Mouse (Mus musculus) lung, embryonic 16.5 days (tissue): ENCODE results near the gene Atp6v0e2. TPM values are rescaled to one million over a fixed set of nuclear protein-coding genes. Genes with fewer than 3 reads are reported as not detected.

Experiments
- ATAC-seq: fragments of 200-750 bp; cut with Nextera tagmentation; 2 replicates; pipeline ENCODE4 v1.8.0; 2017; ENCODE audit warnings: low read depth, mild to moderate bottlenecking, moderate library complexity
- H3K27ac ChIP-seq: fragments of 300-500 bp; sonication (generic); 2 replicates; pipeline ENCODE4 v1.5.1; 2014; ENCODE audit warnings: mild to moderate bottlenecking, control low read depth, low read length
- H3K27me3 ChIP-seq: fragments of 300-500 bp; sonication (generic); 2 replicates; pipeline ENCODE4 v1.6.1; 2014; ENCODE audit warnings: low read depth, low read length, mixed read lengths; ENCODE audit not compliant: control insufficient read depth, insufficient read depth
- H3K36me3 ChIP-seq: fragments of 300-500 bp; sonication (generic); 2 replicates; pipeline ENCODE4 v1.6.1; 2014; ENCODE audit warnings: low read length; ENCODE audit not compliant: control insufficient read depth, insufficient read depth
- H3K4me1 ChIP-seq: fragments of 300-500 bp; sonication (generic); replicated peaks from 2 replicates; pipeline ENCODE4 v1.6.1; 2014; ENCODE audit warnings: low read length, mixed read lengths; ENCODE audit not compliant: control insufficient read depth, insufficient read depth
- H3K4me2 ChIP-seq: fragments of 300-500 bp; sonication (generic); 2 replicates; pipeline ENCODE4 v1.6.1; 2014; ENCODE audit warnings: low read depth, low read length, control low read depth
- H3K4me3 ChIP-seq: fragments of 300-500 bp; sonication (generic); 2 replicates; pipeline ENCODE4 v1.5.1; 2014; ENCODE audit warnings: mild to moderate bottlenecking, low read length, control low read depth
- H3K9ac ChIP-seq: fragments of 300-500 bp; sonication (generic); 2 replicates; pipeline ENCODE4 v1.6.1; 2014; ENCODE audit warnings: low read length, control low read depth
- H3K9me3 ChIP-seq: fragments of 300-500 bp; sonication (generic); 2 replicates; pipeline ENCODE4 v1.6.1; 2016; ENCODE audit warnings: low read length; ENCODE audit not compliant: control insufficient read depth
- WGBS: fragments of 180-500 bp; shearing (Covaris S2); extraction: QIAGEN DNeasy Blood & Tissue Kit; methylation state at CpG from one replicate; pipeline ENCODE4 v1.1.7; 2014; 5-methylcytosine and 5-hydroxymethylcytosine counted together
- polyA plus RNA-seq: library from polyadenylated mRNA; unstranded; fragments of >200 nt; fragmentation: Nextera tagmentation; extraction: Ambion mirVana; gene quantifications from 2 replicates; pipeline ENCODE4 v1.2.1, GENCODE M21; 2015

Gene Atp6v0e2
- polyA plus RNA-seq, 1 experiment from 2014 or later: 11.8 TPM

DNA sequence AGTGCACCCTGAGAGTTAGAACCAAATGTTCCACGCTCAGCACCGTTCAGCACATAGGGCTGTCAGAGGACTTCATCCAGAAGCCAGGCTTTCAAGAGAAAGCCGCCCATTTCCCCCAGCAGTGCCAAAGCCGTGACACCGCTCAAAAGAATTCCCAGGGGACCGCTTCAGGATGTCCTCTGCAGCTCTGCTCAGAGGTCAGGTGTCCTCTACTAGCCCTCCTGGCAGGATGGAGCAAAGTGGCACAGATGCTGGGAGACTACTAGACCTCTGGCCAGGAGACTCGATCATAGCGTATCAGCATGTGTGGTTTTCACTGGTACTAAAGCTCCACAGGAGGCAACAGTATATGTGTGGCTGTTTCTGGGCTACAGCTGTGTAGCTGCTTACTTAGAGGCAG lies 2.5 kb upstream of the Atp6v0e2 start:
- Histone ChIP-seq H3K4me1 (peaks cover 3% of the 10 kb centered on the region; the same call in 1 of the 2 replicates), H3K36me3 (no peaks in the 10 kb centered on the region), H3K9ac (no peak overlapping the region), H3K9me3 (no peaks in the 10 kb centered on the region), H3K4me2 (no peak overlapping the region), H3K27me3 (no peaks in the 10 kb centered on the region), H3K27ac (no peak overlapping the region), H3K4me3 (no peak overlapping the region)
- no peak for ATAC-seq
- WGBS: 81% methylated on average over 8 of the region's 8 CpGs

- ATAC-seq: no peak
- 59% methylated on average over 4 of the region's 4 CpGs for WGBS
- Histone ChIP-seq H3K4me2 (no peak overlapping the region), H3K4me1 (no peaks in the 10 kb centered on the region; the same call in 1 of the 2 replicates), H3K27me3 (no peaks in the 10 kb centered on the region), H3K9me3 (no peaks in the 10 kb centered on the region), H3K4me3 (no peak overlapping the region), H3K36me3 (no peaks in the 10 kb centered on the region), H3K9ac (no peak overlapping the region), H3K27ac (no peak overlapping the region)
These were observed 1.3 kb upstream of the Atp6v0e2 start for GRCm38 (mm10) chr6:48536091-48536490.

- Histone ChIP-seq H3K4me2 (no peak overlapping the region), H3K36me3 (no peaks in the 10 kb centered on the region), H3K4me3 (no peak overlapping the region), H3K4me1 (peaks cover 13% of the 10 kb centered on the region), H3K9me3 (no peaks in the 10 kb centered on the region), H3K27ac (no peak overlapping the region), H3K27me3 (no peaks in the 10 kb centered on the region), H3K9ac (no peak overlapping the region)
- 71% methylated on average over 5 of the region's 5 CpGs for WGBS
- no peak for ATAC-seq
These were observed 1.7 kb downstream of the Atp6v0e2 start for GRCm38 (mm10) chr6:48538841-48539737.

- Histone ChIP-seq H3K4me3 (no peak overlapping the region), H3K4me1 (peaks cover 13% of the 10 kb centered on the region), H3K36me3 (no peaks in the 10 kb centered on the region), H3K27ac (no peak overlapping the region), H3K9ac (no peak overlapping the region), H3K27me3 (no peaks in the 10 kb centered on the region), H3K4me2 (no peak overlapping the region), H3K9me3 (no peaks in the 10 kb centered on the region)
- no peak for ATAC-seq
- 68% methylated on average over 5 of the region's 5 CpGs for WGBS
These were observed 2.4 kb downstream of the Atp6v0e2 start for GRCm38 (mm10) chr6:48539860-48540259.

DNA sequence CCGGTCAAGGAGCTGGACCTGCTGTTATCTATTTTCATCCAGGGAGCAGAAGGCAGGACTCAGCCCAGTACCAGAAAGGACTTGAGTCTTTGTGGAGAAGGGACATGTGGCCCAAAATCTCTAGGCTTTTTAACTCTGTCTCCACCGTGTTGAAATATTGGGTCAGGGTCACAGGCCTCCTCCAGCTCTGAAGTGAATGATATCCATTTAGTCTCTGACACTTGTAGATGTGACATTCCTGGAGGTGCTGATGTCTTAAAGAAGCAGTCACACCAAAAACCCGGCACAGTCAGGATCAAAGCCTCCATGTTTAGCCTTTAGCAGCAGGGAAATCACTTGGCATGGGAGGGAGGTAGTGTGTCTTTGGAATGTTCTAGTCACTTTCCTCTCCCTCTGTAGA lies 3.3 kb downstream of the Atp6v0e2 start:
- Histone ChIP-seq H3K4me3 (no peak overlapping the region), H3K4me1 (peaks cover 13% of the 10 kb centered on the region), H3K9ac (no peak overlapping the region), H3K36me3 (no peaks in the 10 kb centered on the region), H3K4me2 (no peak overlapping the region), H3K27ac (no peak overlapping the region), H3K27me3 (no peaks in the 10 kb centered on the region), H3K9me3 (no peaks in the 10 kb centered on the region)
- 40% methylated on average over 3 of the region's 3 CpGs for WGBS
- ATAC-seq: no peak

- Histone ChIP-seq H3K36me3 (no peaks in the 10 kb centered on the region), H3K9me3 (no peaks in the 10 kb centered on the region), H3K9ac (no peak overlapping the region), H3K27me3 (no peaks in the 10 kb centered on the region), H3K4me3 (no peak overlapping the region), H3K27ac (peak overlapping the region; percentile 43), H3K4me2 (no peak overlapping the region), H3K4me1 (peaks cover 13% of the 10 kb centered on the region)
- peak; percentile 31; the same call in 1 of the 2 replicates for ATAC-seq
- WGBS: 22% methylated on average over 7 of the region's 7 CpGs
These were observed 4.4 kb downstream of the Atp6v0e2 start for GRCm38 (mm10) chr6:48541560-48542450.

DNA sequence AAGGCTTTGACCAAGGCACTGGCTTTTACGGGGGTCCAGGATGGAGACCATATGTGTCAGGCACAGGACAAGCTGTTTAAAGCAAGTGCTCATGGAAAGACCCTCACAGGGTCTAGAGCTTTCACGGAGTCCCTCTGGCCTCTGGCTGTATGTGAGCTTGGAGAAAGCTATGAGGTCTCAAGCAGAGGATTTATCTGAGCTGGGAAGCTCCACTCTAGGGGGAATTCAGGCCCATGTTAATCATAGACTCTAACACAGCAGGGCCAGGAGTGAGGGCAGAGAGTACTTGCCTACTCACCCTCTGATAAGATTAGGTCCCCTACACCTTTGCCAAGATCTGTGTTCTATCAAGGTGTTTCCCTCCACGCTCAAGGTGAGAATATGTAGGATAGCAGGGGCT lies 5.2 kb downstream of the Atp6v0e2 start:
- Histone ChIP-seq H3K36me3 (no peaks in the 10 kb centered on the region), H3K4me1 (peaks cover 13% of the 10 kb centered on the region), H3K4me2 (no peak overlapping the region), H3K9me3 (no peaks in the 10 kb centered on the region), H3K27me3 (no peaks in the 10 kb centered on the region), H3K27ac (peak overlapping the region; percentile 43; the same call in 1 of the 2 replicates), H3K4me3 (no peak overlapping the region), H3K9ac (no peak overlapping the region)
- WGBS: 82% methylated on average over 3 of the region's 3 CpGs
- ATAC-seq: no peak

DNA sequence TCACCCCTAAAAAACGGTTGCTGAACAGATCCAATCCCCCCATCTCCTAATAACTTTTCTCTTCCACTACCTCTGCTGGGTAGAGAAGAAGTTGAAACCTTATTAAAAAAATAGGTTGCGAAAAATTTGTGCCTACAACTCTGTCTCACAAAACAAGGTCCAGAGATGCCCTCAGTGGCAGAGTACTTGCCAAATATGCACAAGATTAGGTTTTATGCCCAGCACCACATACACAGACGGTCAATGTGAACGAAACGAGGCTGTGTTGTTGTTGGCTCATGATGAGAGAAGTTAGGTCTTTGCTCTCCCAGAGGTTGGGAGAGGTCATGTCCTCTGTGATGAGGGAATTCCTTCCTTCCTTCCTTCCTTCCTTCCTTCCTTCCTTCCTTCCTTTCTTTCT lies 7.8 kb downstream of the Atp6v0e2 start:
- Histone ChIP-seq H3K27ac (no peak overlapping the region), H3K36me3 (no peaks in the 10 kb centered on the region), H3K9me3 (no peaks in the 10 kb centered on the region), H3K4me2 (no peak overlapping the region), H3K4me1 (peaks cover 13% of the 10 kb centered on the region), H3K4me3 (no peak overlapping the region), H3K9ac (no peak overlapping the region), H3K27me3 (no peaks in the 10 kb centered on the region)
- WGBS: 66% methylated on average over 5 of the region's 5 CpGs
- no peak for ATAC-seq

DNA sequence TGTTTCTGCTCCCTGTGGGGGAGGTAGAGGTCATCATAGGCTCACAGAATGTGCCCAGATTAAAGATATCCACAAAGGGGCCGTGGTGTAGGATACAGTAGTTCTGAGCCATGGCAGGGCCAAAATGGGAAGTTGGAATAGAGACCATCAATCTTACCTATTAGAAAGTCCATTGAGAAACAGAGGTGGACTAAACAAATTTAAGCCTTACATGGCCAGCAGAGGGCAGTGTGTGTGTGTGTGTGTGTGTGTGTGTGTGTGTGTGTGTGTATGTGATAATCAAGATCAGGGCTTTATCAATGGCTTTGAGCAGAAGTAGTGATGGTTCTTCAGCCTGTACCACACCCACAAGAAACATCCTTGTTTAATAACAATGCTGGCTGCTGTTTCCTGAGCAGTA lies 8.9 kb downstream of the Atp6v0e2 start:
- Histone ChIP-seq H3K4me3 (no peak overlapping the region), H3K9me3 (no peaks in the 10 kb centered on the region), H3K27me3 (no peaks in the 10 kb centered on the region), H3K27ac (no peak overlapping the region), H3K4me2 (no peak overlapping the region), H3K9ac (no peak overlapping the region), H3K4me1 (peaks cover 12% of the 10 kb centered on the region), H3K36me3 (no peaks in the 10 kb centered on the region)
- no peak for ATAC-seq
- WGBS: 44% methylated on average over 1 of the region's 1 CpGs
